Mouse (Mus musculus): ENCODE measurements at regions not wholly inside any gene's neighbourhood (a gene's known extent, or its start where the extent isn't known, plus 50 kb on each side); places are given as distances from the start of the nearest gene placed in this dataset.

DNA sequence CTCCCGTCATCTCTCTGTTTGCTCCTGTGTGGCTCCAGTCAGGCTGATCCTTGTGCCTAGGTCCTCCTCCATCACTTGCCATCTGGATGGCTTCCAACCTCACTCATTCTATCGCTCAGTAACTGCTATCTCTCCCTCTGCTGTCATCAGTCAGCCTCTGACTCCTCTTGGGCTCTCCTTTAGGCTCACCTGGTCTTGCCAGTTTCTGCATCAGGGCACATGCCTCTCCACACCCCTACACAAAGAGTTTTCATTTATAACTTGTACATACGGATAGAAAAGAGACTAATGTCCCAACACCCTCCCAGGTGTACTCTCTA lies 2664.7 kb upstream of the Lrrc6 start:
- Histone ChIP-seq H3K36me3 (replicated peaks; ENCODE audit: control insufficient read depth, insufficient read depth, low read length) (no peaks in the 10 kb centered on the region), H3K4me1 (ENCODE audit: control insufficient read depth, insufficient read depth) (peaks cover 7% of the 10 kb centered on the region; the same call in 1 of the 2 replicates), H3K27ac (ENCODE audit: low read depth) (no peak overlapping the region), H3K4me2 (ENCODE audit: low read depth, low read length) (no peak overlapping the region), H3K9ac (replicated peaks; ENCODE audit: low read depth, low read length) (no peak overlapping the region), H3K27me3 (ENCODE audit: control insufficient read depth, insufficient read depth, low read length) (no peaks in the 10 kb centered on the region), H3K9me3 (replicated peaks; ENCODE audit: control insufficient read depth, low read length) (no peaks in the 10 kb centered on the region), H3K4me3 (ENCODE audit: low read depth, low read length) (no peak overlapping the region)
- peak; percentile 13 for DNase-seq (ENCODE audit: low spot score)
- ATAC-seq (ENCODE audit: insufficient read depth, low read depth) = no peak
- WGBS = 12% methylated on average over 3 of the region's 3 CpGs
- TF ChIP-seq EP300 (IDR thresholded peaks at IDR 0.05; ENCODE audit: low read depth) (no peak), CTCF (IDR thresholded peaks at IDR 0.05; ENCODE audit: low read depth) (no peak)

DNA sequence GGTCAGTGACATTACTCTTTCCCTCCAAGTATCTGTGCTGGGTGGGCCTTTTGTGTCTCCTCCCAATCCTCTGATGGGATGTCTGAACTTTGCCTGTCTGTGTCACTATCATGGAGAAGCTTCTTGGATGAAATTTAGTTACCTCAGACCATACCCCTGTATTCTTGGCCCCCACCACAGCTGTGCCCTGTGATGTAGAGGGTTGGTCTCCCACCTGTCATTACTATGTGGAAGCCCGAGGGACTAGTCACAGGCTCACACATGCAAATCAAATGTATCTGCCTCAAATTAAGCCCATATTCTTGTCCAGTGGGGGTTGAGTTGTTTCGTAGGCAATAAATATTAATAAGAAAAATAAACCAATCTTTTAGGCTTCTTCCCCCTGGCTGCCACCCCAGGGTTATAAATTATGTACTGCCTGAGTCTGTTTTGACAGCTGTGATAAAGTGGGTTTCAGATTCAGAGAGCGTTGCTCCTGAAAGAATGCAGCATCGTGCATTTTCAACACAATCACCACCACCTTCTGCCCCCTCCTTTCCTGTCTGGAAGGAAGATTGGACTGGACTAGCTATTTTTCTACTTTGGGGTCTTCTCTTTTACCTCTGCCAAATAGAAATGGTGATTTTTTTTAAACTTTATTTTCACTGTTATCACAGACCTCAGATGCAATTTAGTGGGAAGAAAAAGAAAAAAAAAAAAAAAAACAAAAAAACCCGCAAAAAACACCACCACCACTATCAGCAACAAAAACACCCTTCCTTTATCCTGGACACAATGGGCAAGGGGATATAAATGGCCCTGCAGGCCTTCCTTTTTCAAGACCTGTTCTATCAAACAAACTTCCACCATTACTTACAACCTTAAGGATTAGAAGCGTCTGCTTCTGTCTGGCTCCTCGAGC lies 2664.1 kb upstream of the Lrrc6 start:
- H3K9me3 ChIP-seq (replicated peaks; ENCODE audit: control insufficient read depth, low read length) = no peaks in the 10 kb centered on the region
- no peak overlapping the region for H3K27ac ChIP-seq (ENCODE audit: low read depth)
- H3K9ac ChIP-seq (replicated peaks; ENCODE audit: low read depth, low read length) = no peak overlapping the region
- TF ChIP-seq EP300 (IDR thresholded peaks at IDR 0.05; ENCODE audit: low read depth) = no peak
- WGBS = 30% methylated on average over 7 of the region's 7 CpGs
- DNase-seq (ENCODE audit: low spot score) (no peak), ATAC-seq (ENCODE audit: insufficient read depth, low read depth) (no peak)
- no peak overlapping the region for H3K4me2 ChIP-seq (ENCODE audit: low read depth, low read length)
- H3K27me3 ChIP-seq (ENCODE audit: control insufficient read depth, insufficient read depth, low read length) = no peaks in the 10 kb centered on the region
- peaks cover 7% of the 10 kb centered on the region; the same call in 1 of the 2 replicates for H3K4me1 ChIP-seq (ENCODE audit: control insufficient read depth, insufficient read depth)
- H3K36me3 ChIP-seq (replicated peaks; ENCODE audit: control insufficient read depth, insufficient read depth, low read length) = no peaks in the 10 kb centered on the region
- no peak overlapping the region for H3K4me3 ChIP-seq (ENCODE audit: low read depth, low read length)

DNA sequence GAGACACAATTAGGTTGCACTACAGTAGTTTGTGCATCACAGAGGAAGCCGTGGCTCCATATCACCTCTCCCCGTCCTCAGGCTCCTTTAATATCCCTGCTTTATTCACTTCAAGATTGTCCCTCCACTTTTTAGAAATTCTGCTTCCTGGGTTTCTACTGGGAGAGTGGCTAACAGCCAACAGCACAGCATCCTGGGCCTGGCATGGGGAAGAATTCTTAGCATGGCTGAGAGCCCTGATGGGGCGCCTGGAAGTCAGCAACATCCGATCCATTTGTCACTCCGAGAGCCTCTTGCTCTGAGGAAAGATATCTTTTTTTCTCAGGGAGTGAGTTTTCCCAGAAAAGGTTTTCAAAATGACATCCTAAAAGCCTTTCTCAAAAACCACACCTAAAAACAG lies 2660.3 kb upstream of the Lrrc6 start:
- Histone ChIP-seq H3K27ac (ENCODE audit: low read depth) (no peak overlapping the region), H3K4me2 (ENCODE audit: low read depth, low read length) (no peak overlapping the region), H3K9me3 (replicated peaks; ENCODE audit: control insufficient read depth, low read length) (no peaks in the 10 kb centered on the region), H3K4me3 (ENCODE audit: low read depth, low read length) (no peak overlapping the region), H3K9ac (replicated peaks; ENCODE audit: low read depth, low read length) (no peak overlapping the region), H3K4me1 (ENCODE audit: control insufficient read depth, insufficient read depth) (peaks cover 7% of the 10 kb centered on the region; the same call in 1 of the 2 replicates), H3K36me3 (replicated peaks; ENCODE audit: control insufficient read depth, insufficient read depth, low read length) (no peaks in the 10 kb centered on the region), H3K27me3 (ENCODE audit: control insufficient read depth, insufficient read depth, low read length) (no peaks in the 10 kb centered on the region)
- ATAC-seq (ENCODE audit: insufficient read depth, low read depth) = no peak
- WGBS = 54% methylated on average over 5 of the region's 5 CpGs
- no peak for DNase-seq (ENCODE audit: low spot score)
- TF ChIP-seq EP300 (IDR thresholded peaks at IDR 0.05; ENCODE audit: low read depth) (no peak), CTCF (IDR thresholded peaks at IDR 0.05; ENCODE audit: low read depth) (no peak)

DNA sequence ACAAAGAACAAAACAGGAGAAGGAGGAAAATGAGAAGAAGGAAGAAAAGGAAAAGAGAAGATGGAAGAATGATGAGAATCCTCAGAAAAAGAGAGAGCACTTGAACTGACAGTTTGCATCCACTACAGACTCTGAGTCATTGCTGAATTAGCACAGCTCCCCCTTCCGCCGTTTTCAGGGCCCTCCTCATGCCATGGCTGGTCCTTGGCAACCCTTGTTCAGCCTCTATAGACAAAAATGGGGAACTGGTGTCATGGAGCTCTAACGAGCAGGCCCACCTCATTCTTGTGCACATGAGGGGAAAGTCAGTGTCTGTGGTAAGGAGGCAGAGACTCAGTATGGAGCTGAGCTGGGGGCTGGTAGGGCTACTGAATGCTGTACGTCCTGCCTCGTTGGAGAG lies 2657.4 kb upstream of the Lrrc6 start:
- Histone ChIP-seq H3K4me3 (ENCODE audit: low read depth, low read length) (no peak overlapping the region), H3K36me3 (replicated peaks; ENCODE audit: control insufficient read depth, insufficient read depth, low read length) (no peaks in the 10 kb centered on the region), H3K27ac (ENCODE audit: low read depth) (no peak overlapping the region), H3K4me2 (ENCODE audit: low read depth, low read length) (no peak overlapping the region), H3K9ac (replicated peaks; ENCODE audit: low read depth, low read length) (no peak overlapping the region), H3K27me3 (ENCODE audit: control insufficient read depth, insufficient read depth, low read length) (no peaks in the 10 kb centered on the region), H3K9me3 (replicated peaks; ENCODE audit: control insufficient read depth, low read length) (no peaks in the 10 kb centered on the region), H3K4me1 (ENCODE audit: control insufficient read depth, insufficient read depth) (no peaks in the 10 kb centered on the region)
- DNase-seq (ENCODE audit: low spot score) = no peak
- ATAC-seq (ENCODE audit: insufficient read depth, low read depth) = no peak
- WGBS = 75% methylated on average over 5 of the region's 5 CpGs
- TF ChIP-seq EP300 (IDR thresholded peaks at IDR 0.05; ENCODE audit: low read depth) (no peak), CTCF (IDR thresholded peaks at IDR 0.05; ENCODE audit: low read depth) (no peak)
